Mouse (Mus musculus) frontal cortex, adult 2 months (tissue): Measurements from ENCODE around the gene Zim1. TPM values are rescaled to one million over a fixed set of nuclear protein-coding genes. Genes with fewer than 3 reads are reported as not detected.

Source experiments
- DNase-seq, 2 experiments: peaks; one replicate each; pipeline ENCODE4 v3.0.0; 2022; ENCODE audit warnings: low spot score in 1 of 2; ENCODE audit errors: extremely low spot score in 1 of 2
- polyA plus RNA-seq: library from polyadenylated mRNA; depleted of rRNA; stranded (reverse); fragments of >200 nt; gene quantifications from 2 replicates; pipeline ENCODE4 v1.2.3, GENCODE M21; 2012; rRNA removed

Zim1 gene
- polyA plus RNA-seq, 1 experiment: 2.6 TPM

- no peak for DNase-seq
Measured at GRCm38 (mm10) chr7:6652151-6652550, 44.1 kb downstream of the Zim1 start.

GRCm38 (mm10) chr7:6651221-6651620 lies 45.0 kb downstream of the Zim1 start:
- DNase-seq: no peak

- DNase-seq: no peak
Measured at GRCm38 (mm10) chr7:6650526-6650925, 45.7 kb downstream of the Zim1 start.

- no peak for DNase-seq
Measured at GRCm38 (mm10) chr7:6645821-6646220, 50.4 kb downstream of the Zim1 start.

GRCm38 (mm10) chr7:6638076-6638475 lies 58.2 kb downstream of the Zim1 start:
- DNase-seq: no peak

- DNase-seq: no peak
Measured at GRCm38 (mm10) chr7:6636741-6637140, 59.5 kb downstream of the Zim1 start.

- no peak for DNase-seq
Measured at GRCm38 (mm10) chr7:6635831-6636230, 60.4 kb downstream of the Zim1 start.

Other genes with a start within 250 kb of the Zim1 start
- 0.02 TPM in 1 of 2 replicates, not detected in the other for gene Olfr1336, start 240.3 kb downstream of the Zim1 start, polyA plus RNA-seq
- gene Olfr1346, start 229.3 kb downstream of the Zim1 start, polyA plus RNA-seq: not detected in 2 replicates
- gene Olfr5, start 209.5 kb downstream of the Zim1 start, polyA plus RNA-seq: not detected in 2 replicates
- gene Olfr1347, start 196.7 kb downstream of the Zim1 start, polyA plus RNA-seq: not detected in 2 replicates
- gene Olfr1348, start 187.7 kb downstream of the Zim1 start, polyA plus RNA-seq: not detected in 2 replicates
- gene Olfr1349, start 173.5 kb downstream of the Zim1 start, polyA plus RNA-seq: 0.08 TPM in 1 of 2 replicates, not detected in the other
- not detected in 2 replicates for gene Olfr1350, start 131.6 kb downstream of the Zim1 start, polyA plus RNA-seq
- 106 and 111 TPM in 2 replicates for gene Peg3, start 34.0 kb upstream of the Zim1 start, polyA plus RNA-seq
- 15.0 and 15.7 TPM in 2 replicates for gene Usp29, start 34.1 kb upstream of the Zim1 start, polyA plus RNA-seq